Mouse (Mus musculus) intestine, embryonic 14.5 days (tissue): ENCODE results near the gene Csrp1. TPM values are rescaled to one million over a fixed set of nuclear protein-coding genes. Genes with fewer than 3 reads are reported as not detected.
A peak's percentile ranks its signal among the peaks of the same experiment; 100 is the strongest.

Experiments
- ATAC-seq: fragments of 200-750 bp; cut with Nextera tagmentation; replicated peaks from 2 replicates; pipeline ENCODE4 v1.8.0; 2017; ENCODE audit warnings: low read depth, moderate number of reproducible peaks, moderate TSS enrichment, moderate library complexity; ENCODE audit not compliant: low FRiP score, low TSS enrichment
- DNase-seq: peaks from one replicate; pipeline ENCODE4 v3.0.0-alpha.2; 2018; ENCODE audit warnings: low spot score
- H3K27ac ChIP-seq: fragments of 300-500 bp; sonication (generic); 2 replicates; pipeline ENCODE4 v1.5.1; 2014; ENCODE audit warnings: low read depth, mild to moderate bottlenecking, control low read depth
- H3K27me3 ChIP-seq: fragments of 300-500 bp; sonication (generic); replicated peaks from 2 replicates; pipeline ENCODE4 v1.6.1; 2014; ENCODE audit warnings: low read length, control low read depth; ENCODE audit not compliant: control insufficient read depth, insufficient read depth
- H3K36me3 ChIP-seq: fragments of 300-500 bp; sonication (generic); 2 replicates; pipeline ENCODE4 v1.6.1; 2014; ENCODE audit warnings: low read length, control low read depth; ENCODE audit not compliant: control insufficient read depth, insufficient read depth
- H3K4me1 ChIP-seq: fragments of 300-500 bp; sonication (generic); replicated peaks from 2 replicates; pipeline ENCODE4 v1.6.1; 2014; ENCODE audit warnings: low read length, control low read depth, mixed read lengths; ENCODE audit not compliant: control insufficient read depth, insufficient read depth
- H3K4me2 ChIP-seq: fragments of 300-500 bp; sonication (generic); 2 replicates; pipeline ENCODE4 v1.6.1; 2014; ENCODE audit warnings: low read length
- H3K4me3 ChIP-seq: fragments of 300-500 bp; sonication (generic); 2 replicates; pipeline ENCODE4 v1.5.1; 2014; ENCODE audit warnings: low read depth, low read length, control low read depth, mixed read lengths
- H3K9ac ChIP-seq: fragments of 300-500 bp; sonication (generic); 2 replicates; pipeline ENCODE4 v1.6.1; 2014; ENCODE audit warnings: mild to moderate bottlenecking, low read length
- H3K9me3 ChIP-seq: fragments of 300-500 bp; sonication (generic); 2 replicates; pipeline ENCODE4 v1.6.1; 2016; ENCODE audit warnings: low read length, control low read depth; ENCODE audit not compliant: control insufficient read depth
- WGBS: fragments of 180-500 bp; shearing (Covaris S2); extraction: QIAGEN DNeasy Blood & Tissue Kit; methylation state at CpG from one replicate; pipeline ENCODE4 v1.1.7; 2014; 5-methylcytosine and 5-hydroxymethylcytosine counted together
- polyA plus RNA-seq: library from polyadenylated mRNA; unstranded; fragments of >200 nt; fragmentation: Nextera tagmentation; extraction: Ambion mirVana; gene quantifications from 2 replicates; pipeline ENCODE4 v1.2.1, GENCODE M21; 2014

The Csrp1 gene
- polyA plus RNA-seq, 1 experiment from 2014 or later, result 242 TPM

DNA sequence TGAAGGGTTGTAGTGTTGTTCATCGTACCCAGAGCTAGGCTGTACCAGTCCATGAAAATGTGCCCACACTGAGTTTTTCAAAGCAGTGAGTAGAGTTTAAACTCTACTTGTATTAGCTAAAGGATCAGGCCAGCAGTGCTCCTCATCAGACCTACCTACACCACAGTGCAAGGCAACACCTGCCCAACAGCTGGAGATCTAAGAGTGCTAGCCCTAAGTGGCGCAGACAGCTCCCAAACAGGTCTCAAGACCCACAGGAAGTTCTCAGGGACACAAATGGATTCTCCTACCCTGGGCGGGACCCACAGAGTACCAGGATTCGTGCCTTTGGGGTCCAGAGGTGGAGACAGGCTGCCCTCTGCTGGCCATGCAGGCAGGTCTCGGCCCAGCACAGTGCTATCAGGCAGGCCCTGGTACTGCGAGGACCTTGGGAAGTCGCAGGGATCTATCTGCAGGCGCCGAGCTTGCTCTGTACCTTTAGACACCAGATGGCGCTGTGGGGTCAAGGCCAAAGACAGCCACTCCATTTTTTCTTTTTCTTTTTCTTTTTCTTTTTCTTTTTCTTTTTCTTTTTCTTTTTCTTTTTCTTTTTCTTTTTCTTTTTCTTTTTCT is 33.0 kb downstream of the Csrp1 start:
- 9% methylated on average over 10 of the region's 10 CpGs for WGBS
- Histone ChIP-seq H3K27me3 (no peaks in the 10 kb centered on the region), H3K4me3 (no peak overlapping the region), H3K36me3 (peaks cover 43% of the 10 kb centered on the region), H3K27ac (no peak overlapping the region), H3K9me3 (no peaks in the 10 kb centered on the region), H3K9ac (no peak overlapping the region), H3K4me1 (no peaks in the 10 kb centered on the region), H3K4me2 (no peak overlapping the region)
- DNase-seq (peak; percentile 94), ATAC-seq (peak; percentile 100)

DNA sequence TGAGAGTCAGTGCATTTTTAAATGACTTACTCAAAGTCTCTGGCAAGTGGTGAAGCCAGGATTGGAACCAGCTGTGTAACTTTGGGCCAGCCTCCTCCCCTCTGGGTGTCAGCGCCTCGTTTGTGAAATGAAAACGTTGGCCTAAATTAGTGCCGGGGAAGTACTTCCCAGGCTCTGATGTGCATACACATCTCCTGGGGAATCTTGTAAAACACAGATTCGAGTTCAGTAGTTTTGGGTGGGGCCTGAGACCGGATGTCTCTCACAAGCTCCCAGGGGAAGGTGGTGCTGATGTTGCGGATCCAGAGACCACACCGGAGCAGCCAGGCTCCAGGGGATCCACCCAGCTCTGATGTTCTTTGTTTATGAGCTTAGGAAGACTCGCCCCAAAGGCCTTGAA is 35.4 kb downstream of the Csrp1 start:
- H3K4me3 ChIP-seq, result no peak overlapping the region
- ATAC-seq (no peak), DNase-seq (no peak)
- H3K27ac ChIP-seq, result no peak overlapping the region
- H3K36me3 ChIP-seq, result peaks cover 20% of the 10 kb centered on the region
- H3K9ac ChIP-seq, result no peak overlapping the region
- no peaks in the 10 kb centered on the region for H3K27me3 ChIP-seq
- no peaks in the 10 kb centered on the region for H3K9me3 ChIP-seq
- H3K4me1 ChIP-seq, result no peaks in the 10 kb centered on the region
- H3K4me2 ChIP-seq, result no peak overlapping the region
- 65% methylated on average over 9 of the region's 9 CpGs for WGBS

DNA sequence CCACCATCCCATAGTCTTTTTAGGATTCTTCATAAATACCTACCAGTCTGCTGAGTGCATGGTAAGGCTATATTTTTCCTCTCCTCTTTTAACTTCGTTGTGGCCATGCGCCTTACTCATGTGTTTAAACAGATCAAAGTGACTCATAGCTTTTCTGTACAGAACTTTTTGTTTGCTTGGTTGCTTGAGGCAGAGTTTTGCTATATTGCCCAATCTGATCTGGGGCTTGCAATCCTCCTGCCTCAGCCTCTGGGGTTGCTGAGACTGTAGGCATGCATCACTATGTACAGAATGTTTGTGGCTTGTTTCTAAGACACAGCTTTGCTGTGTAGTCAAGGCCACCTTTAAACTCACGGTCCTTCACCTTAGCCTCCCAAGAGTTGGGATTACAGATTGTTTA is 36.1 kb downstream of the Csrp1 start:
- no peak for ATAC-seq
- H3K4me3 ChIP-seq, result no peak overlapping the region
- WGBS, result 70% methylated on average over 3 of the region's 3 CpGs
- no peak overlapping the region for H3K9ac ChIP-seq
- H3K4me2 ChIP-seq, result no peak overlapping the region
- peaks cover 14% of the 10 kb centered on the region for H3K36me3 ChIP-seq
- H3K9me3 ChIP-seq, result no peaks in the 10 kb centered on the region
- DNase-seq, result no peak
- no peak overlapping the region for H3K27ac ChIP-seq
- no peaks in the 10 kb centered on the region for H3K4me1 ChIP-seq
- no peaks in the 10 kb centered on the region for H3K27me3 ChIP-seq

DNA sequence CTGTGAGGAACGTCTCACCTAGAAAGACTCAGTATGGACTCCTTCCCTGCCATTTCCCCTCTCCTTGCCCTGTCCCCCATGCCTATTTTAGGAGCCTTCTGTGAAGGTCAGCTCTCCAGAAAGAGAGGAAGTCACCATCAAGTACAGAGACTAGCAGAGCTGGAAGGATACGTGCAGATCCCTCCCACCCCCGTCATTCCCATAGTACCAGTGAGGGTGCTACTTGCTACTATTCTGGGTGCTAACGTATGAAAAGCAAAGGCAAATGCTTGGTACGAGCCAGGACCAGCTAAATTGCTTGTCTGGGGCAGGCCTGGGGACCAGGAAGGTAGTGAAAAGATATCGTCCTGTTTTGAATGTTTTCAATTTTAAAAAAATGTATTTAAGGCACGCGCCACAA is 37.4 kb downstream of the Csrp1 start:
- 0 out of 2 replicates have a peak, but pooled peaks cover under 1% of the 10 kb centered on the region for H3K36me3 ChIP-seq
- 73% methylated on average over 8 of the region's 8 CpGs for WGBS
- H3K27me3 ChIP-seq, result no peaks in the 10 kb centered on the region
- no peaks in the 10 kb centered on the region for H3K9me3 ChIP-seq
- H3K27ac ChIP-seq, result no peak overlapping the region
- no peaks in the 10 kb centered on the region for H3K4me1 ChIP-seq
- no peak overlapping the region for H3K9ac ChIP-seq
- ATAC-seq (no peak), DNase-seq (no peak)
- no peak overlapping the region for H3K4me3 ChIP-seq
- no peak overlapping the region for H3K4me2 ChIP-seq

DNA sequence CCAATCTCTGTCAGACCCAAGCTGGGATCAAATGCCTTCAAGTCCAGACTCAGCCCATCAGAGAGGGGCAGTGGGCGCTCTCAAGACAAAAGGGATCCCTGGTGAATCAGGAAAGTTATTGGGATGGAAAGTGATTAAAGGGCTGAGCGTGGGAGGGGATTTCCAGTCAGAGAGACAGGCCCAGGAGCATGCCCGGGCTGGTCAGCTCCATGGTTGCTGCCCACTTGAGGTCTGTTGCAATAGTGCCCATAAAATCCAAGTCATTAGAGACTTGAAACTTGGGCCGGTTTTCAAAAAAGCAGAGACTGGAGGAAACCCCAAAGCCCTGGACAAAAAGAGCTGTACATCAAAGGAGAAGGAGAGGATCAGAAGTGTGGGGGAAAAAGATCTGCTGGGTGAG is 39.8 kb downstream of the Csrp1 start:
- no peak for DNase-seq
- no peaks in the 10 kb centered on the region for H3K36me3 ChIP-seq
- H3K4me3 ChIP-seq, result no peak overlapping the region
- no peak for ATAC-seq
- H3K27ac ChIP-seq, result no peak overlapping the region
- WGBS, result 66% methylated on average over 4 of the region's 4 CpGs
- H3K4me1 ChIP-seq, result no peaks in the 10 kb centered on the region; the same call in 1 of the 2 replicates
- no peak overlapping the region for H3K4me2 ChIP-seq
- H3K27me3 ChIP-seq, result no peaks in the 10 kb centered on the region
- H3K9me3 ChIP-seq, result no peaks in the 10 kb centered on the region
- H3K9ac ChIP-seq, result no peak overlapping the region

DNA sequence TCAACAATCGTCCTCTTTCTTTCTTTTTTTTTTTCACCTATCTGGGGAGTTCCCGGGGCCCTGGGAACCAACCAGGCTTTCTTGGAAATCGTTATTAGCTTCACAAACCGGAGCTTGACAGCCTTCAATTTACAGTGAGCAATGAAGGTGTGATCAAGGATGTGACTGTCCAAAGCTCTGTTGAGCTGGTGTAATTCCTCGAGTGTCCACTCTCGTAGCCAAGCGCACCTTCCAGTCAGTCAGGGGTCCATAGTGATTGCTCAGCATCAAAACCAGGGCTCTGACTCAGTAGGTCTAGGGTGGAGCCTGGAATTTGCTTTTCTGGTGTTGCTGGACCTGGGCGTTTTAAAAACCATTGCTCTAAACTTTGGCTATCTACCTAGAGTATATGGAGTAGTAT is 40.4 kb downstream of the Csrp1 start:
- H3K4me2 ChIP-seq, result no peak overlapping the region
- H3K27ac ChIP-seq, result no peak overlapping the region
- ATAC-seq (no peak), DNase-seq (no peak)
- H3K4me1 ChIP-seq, result no peaks in the 10 kb centered on the region; the same call in none of the 2 replicates
- no peak overlapping the region for H3K4me3 ChIP-seq
- H3K9ac ChIP-seq, result no peak overlapping the region
- H3K36me3 ChIP-seq, result no peaks in the 10 kb centered on the region
- no peaks in the 10 kb centered on the region for H3K27me3 ChIP-seq
- WGBS, result 61% methylated on average over 8 of the region's 8 CpGs
- H3K9me3 ChIP-seq, result no peaks in the 10 kb centered on the region

DNA sequence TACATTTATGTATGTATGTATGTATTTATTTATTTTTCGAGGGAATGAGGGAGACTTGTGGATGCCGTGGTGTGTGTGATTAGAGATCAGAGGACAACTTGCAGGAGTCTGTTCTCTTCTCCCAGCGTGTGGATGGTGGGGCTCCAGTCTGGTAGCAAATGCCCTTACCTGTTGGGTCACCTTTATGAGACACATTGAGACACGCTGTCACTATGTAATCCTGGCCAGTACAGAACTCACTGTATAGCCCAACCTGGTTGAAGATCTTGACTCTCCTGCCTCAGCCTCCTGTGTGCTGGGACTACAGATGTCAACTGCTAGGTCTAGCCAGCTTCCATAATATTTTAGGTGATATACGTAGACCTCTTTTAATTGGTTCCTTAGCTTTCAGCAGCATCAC is 41.9 kb downstream of the Csrp1 start:
- Histone ChIP-seq H3K27me3 (no peaks in the 10 kb centered on the region), H3K36me3 (no peaks in the 10 kb centered on the region), H3K9me3 (no peaks in the 10 kb centered on the region), H3K4me3 (no peak overlapping the region), H3K4me1 (peaks cover 6% of the 10 kb centered on the region), H3K27ac (no peak overlapping the region), H3K4me2 (no peak overlapping the region), H3K9ac (no peak overlapping the region)
- DNase-seq, result no peak
- WGBS, result 89% methylated on average over 5 of the region's 5 CpGs
- no peak for ATAC-seq

DNA sequence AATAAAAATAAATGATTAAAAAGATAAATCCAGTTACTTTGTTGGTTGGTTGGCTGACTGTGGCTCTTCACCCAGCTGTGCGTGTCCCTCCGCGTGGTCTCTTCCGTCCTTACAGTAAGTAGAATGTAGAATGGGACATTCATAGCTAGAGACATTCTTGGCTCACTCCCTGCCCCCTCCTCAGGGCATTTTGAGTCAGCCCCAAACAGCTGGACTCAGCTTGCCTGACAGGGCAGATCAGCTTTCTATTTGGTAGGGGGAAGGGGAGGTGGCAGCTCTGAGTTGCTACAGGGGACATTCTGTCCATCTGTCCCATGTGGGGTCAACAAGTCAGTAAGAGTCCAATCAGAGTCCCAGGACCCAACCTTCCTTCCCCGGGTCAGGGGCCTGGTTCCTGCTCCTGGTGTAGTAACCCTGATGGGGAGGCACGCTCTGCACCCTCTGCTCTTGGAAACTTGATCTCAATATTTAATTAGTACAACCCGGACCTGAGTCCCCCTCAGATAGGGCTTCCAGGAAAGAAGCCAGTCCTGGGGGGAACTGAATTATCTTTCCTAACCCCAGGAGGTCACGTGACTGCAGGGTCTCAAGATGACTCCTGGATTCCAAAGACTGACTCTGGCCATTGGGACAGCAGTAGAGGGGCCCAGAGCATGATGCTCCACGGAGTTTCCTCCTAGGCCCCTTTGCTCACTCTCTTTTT is 43.8 kb downstream of the Csrp1 start:
- ATAC-seq (no peak), DNase-seq (no peak)
- no peaks in the 10 kb centered on the region for H3K27me3 ChIP-seq
- no peak overlapping the region for H3K4me2 ChIP-seq
- no peaks in the 10 kb centered on the region for H3K9me3 ChIP-seq
- no peak overlapping the region; the same call in 1 of the 2 replicates for H3K27ac ChIP-seq
- 56% methylated on average over 9 of the region's 9 CpGs for WGBS
- H3K9ac ChIP-seq, result no peak overlapping the region
- peaks cover 16% of the 10 kb centered on the region for H3K4me1 ChIP-seq
- peaks cover 3% of the 10 kb centered on the region for H3K36me3 ChIP-seq
- no peak overlapping the region for H3K4me3 ChIP-seq

DNA sequence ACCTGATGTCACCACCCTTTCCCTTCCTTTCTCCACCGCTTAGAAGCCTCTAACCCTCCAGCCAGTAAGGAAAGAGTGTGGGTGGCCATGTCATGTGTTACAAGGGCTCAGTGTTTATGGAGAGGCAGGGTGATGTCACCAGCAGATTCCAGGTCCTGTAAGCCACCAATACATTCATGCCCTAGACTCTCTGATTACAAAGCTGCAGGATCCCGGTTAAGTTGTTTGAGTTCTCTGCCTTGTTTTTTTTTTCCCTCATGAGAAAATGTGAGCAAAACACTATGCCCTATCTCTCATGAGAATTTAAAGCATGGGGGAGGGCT is 44.3 kb downstream of the Csrp1 start:
- no peaks in the 10 kb centered on the region for H3K9me3 ChIP-seq
- H3K4me1 ChIP-seq, result peaks cover 16% of the 10 kb centered on the region
- H3K4me2 ChIP-seq, result no peak overlapping the region
- peaks cover 8% of the 10 kb centered on the region for H3K36me3 ChIP-seq
- no peaks in the 10 kb centered on the region for H3K27me3 ChIP-seq
- H3K9ac ChIP-seq, result no peak overlapping the region
- ATAC-seq, result no peak
- 40% methylated on average over 2 of the region's 2 CpGs for whole genome bisulfite sequencing
- no peak for DNase-seq
- 0 out of 2 replicates have a peak overlapping the region, but pooled peaks have one; percentile 4 for H3K27ac ChIP-seq
- H3K4me3 ChIP-seq, result no peak overlapping the region
